Mouse (Mus musculus) liver, postnatal 0 days (tissue): Measurements from ENCODE around the gene Uck2.

Experiments
- CTCF ChIP-seq: sonication (generic); IDR thresholded peaks from 2 replicates; pipeline ENCODE4 v1.5.1; 2016; ENCODE audit warnings: antibody characterized with exemption, low read depth
- EP300 ChIP-seq: IDR thresholded peaks from 2 replicates; pipeline ENCODE4 v1.6.1; 2016; ENCODE audit warnings: antibody characterized with exemption, low read depth, mild to moderate bottlenecking

DNA sequence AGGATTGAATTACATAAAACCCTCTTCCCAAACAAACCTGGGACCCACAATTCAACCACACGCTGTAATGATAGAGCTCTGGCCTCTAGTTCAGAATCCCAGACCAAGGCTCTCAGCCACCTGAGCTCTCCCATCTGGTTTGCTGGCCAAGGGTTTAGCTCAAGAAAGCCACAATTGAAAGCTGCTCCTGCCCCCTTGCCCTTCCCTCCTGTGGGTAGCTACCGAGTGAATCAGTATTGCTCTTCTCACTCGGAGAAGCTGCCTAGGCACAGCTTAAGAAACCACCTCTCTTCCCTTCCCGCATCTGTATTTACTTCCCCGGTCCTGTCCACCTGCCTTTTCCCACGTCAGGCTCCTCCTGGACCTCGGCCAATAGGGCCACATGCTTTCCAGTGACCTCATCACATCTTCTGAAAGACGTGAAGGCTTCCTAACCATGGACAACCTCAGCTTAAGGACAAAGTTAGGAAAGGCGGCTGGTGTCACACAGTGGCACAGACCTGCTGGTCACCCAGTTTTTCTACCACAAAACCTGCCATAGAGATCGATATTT lies 22.6 kb downstream of the Uck2 start:
- no peak for TF ChIP-seq EP300
- TF ChIP-seq CTCF: no peak
